Mouse (Mus musculus) hindbrain, embryonic 16.5 days (tissue): ENCODE data around the gene C4bp. TPM values are rescaled to one million over a fixed set of nuclear protein-coding genes. Genes with fewer than 3 reads are reported as not detected.
"Not testable (repeated sequence)": the region's sequence is repeated elsewhere in the genome, so short reads cannot be mapped to it uniquely, and the experiment has no call there.

Experiments used
- ATAC-seq: fragments of 200-750 bp; cut with Nextera tagmentation; 2 replicates; pipeline ENCODE4 v1.8.0; 2017; ENCODE audit warnings: moderate TSS enrichment, moderate library complexity
- H3K27ac ChIP-seq: fragments of 300-500 bp; sonication (generic); 2 replicates; pipeline ENCODE4 v1.5.1; 2014; ENCODE audit warnings: low read depth, mild to moderate bottlenecking, control low read depth, low read length, moderate library complexity
- H3K27me3 ChIP-seq: fragments of 300-500 bp; sonication (generic); replicated peaks from 2 replicates; pipeline ENCODE4 v1.6.1; 2014; ENCODE audit warnings: low read length; ENCODE audit not compliant: control insufficient read depth, insufficient read depth
- H3K36me3 ChIP-seq: fragments of 300-500 bp; sonication (generic); 2 replicates; pipeline ENCODE4 v1.6.1; 2014; ENCODE audit warnings: mild to moderate bottlenecking, low read length, moderate library complexity, mixed read lengths; ENCODE audit not compliant: control insufficient read depth, insufficient read depth
- H3K4me1 ChIP-seq: fragments of 300-500 bp; sonication (generic); 2 replicates; pipeline ENCODE4 v1.6.1; 2014; ENCODE audit warnings: low read depth, low read length; ENCODE audit not compliant: control insufficient read depth, insufficient read depth
- H3K4me2 ChIP-seq: fragments of 300-500 bp; sonication (generic); 2 replicates; pipeline ENCODE4 v1.6.1; 2014; ENCODE audit warnings: mild to moderate bottlenecking, low read length, control low read depth, moderate library complexity
- H3K4me3 ChIP-seq: fragments of 300-500 bp; sonication (generic); 2 replicates; pipeline ENCODE4 v1.5.1; 2014; ENCODE audit warnings: mild to moderate bottlenecking, low read length, control low read depth, moderate library complexity
- H3K9ac ChIP-seq: fragments of 300-500 bp; sonication (generic); 2 replicates; pipeline ENCODE4 v1.6.1; 2014; ENCODE audit warnings: low read depth, mild to moderate bottlenecking, control low read depth, low read length, moderate library complexity
- H3K9me3 ChIP-seq: fragments of 300-500 bp; sonication (generic); 2 replicates; pipeline ENCODE4 v1.6.1; 2014; ENCODE audit warnings: mild to moderate bottlenecking, low read length, moderate library complexity; ENCODE audit not compliant: control insufficient read depth
- WGBS: fragments of 180-500 bp; shearing (Covaris S2); extraction: QIAGEN DNeasy Blood & Tissue Kit; methylation state at CpG from one replicate; pipeline ENCODE4 v1.1.7; 2014; 5-methylcytosine and 5-hydroxymethylcytosine counted together
- polyA plus RNA-seq: library from polyadenylated mRNA; unstranded; fragments of >200 nt; fragmentation: Nextera tagmentation; extraction: Ambion mirVana; gene quantifications from 2 replicates; pipeline ENCODE4 v1.2.1, GENCODE M21; 2015

Gene C4bp
- polyA plus RNA-seq, 1 experiment from 2014 or later = 0.05 TPM

- no peaks in the 10 kb centered on the region for H3K4me1 ChIP-seq
- WGBS = 81% methylated on average over 2 of the region's 2 CpGs
- H3K27ac ChIP-seq = no peak overlapping the region
- no peaks in the 10 kb centered on the region for H3K9me3 ChIP-seq
- H3K9ac ChIP-seq = no peak overlapping the region
- H3K36me3 ChIP-seq = no peaks in the 10 kb centered on the region
- H3K27me3 ChIP-seq = no peaks in the 10 kb centered on the region
- no peak overlapping the region for H3K4me3 ChIP-seq
- H3K4me2 ChIP-seq = no peak overlapping the region
- ATAC-seq = no peak
Observed at GRCm38 (mm10) chr1:130678551-130678950, 17.1 kb upstream of the C4bp start.

DNA sequence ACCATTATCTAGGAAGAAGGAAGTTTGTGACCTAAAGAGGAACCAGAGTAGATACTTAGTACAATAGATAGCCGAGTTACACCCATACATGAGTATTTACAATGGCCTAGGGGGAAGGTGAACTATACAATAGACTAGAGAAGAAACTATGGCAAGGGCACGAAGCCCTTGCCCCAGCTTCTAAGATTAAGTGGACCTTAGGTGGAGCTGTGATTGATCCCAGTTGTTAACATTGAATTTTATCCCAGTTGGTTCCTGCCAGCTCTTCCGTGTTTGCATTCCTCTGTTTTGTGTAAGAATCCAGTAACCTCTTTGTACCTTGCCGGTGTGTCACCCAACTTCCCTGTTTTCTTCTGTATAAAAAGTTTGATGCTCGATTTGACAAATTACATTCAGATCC, 2.1 kb upstream of the C4bp start:
- H3K4me1 ChIP-seq, ATAC-seq, H3K27me3 ChIP-seq, H3K9ac ChIP-seq, H3K4me3 ChIP-seq, H3K36me3 ChIP-seq, H3K9me3 ChIP-seq, H3K27ac ChIP-seq, H3K4me2 ChIP-seq: not testable (repeated sequence)
- WGBS = 88% methylated on average over 5 of the region's 5 CpGs

- not testable (repeated sequence) for H3K36me3 ChIP-seq, H3K27me3 ChIP-seq, H3K27ac ChIP-seq, ATAC-seq, H3K4me1 ChIP-seq, H3K4me2 ChIP-seq, H3K4me3 ChIP-seq, H3K9ac ChIP-seq, H3K9me3 ChIP-seq
- 46% methylated on average over 5 of the region's 5 CpGs for WGBS
Observed at GRCm38 (mm10) chr1:130659641-130660040, 1.8 kb downstream of the C4bp start.

DNA sequence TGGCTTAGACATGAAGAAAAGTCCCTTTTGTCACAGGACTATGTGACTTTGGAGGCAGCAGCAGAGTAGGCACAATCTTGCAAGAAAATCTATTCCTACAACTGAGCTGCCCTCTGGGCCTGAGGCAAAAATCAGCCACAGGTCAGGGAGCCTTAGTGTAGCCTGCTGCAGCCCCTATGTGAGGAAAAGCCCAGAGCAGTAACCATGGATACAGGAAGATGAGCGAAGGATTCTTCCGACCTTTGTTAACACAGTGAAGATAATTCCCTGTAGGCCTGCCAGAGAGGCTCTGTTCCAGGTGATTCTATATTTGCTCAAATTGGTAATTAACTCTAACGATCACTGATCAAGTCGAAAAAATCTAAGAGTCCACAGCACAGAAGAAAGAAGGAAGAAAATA, 17.3 kb downstream of the C4bp start:
- Histone ChIP-seq H3K27ac (no peak overlapping the region), H3K9me3 (no peaks in the 10 kb centered on the region), H3K27me3 (no peaks in the 10 kb centered on the region), H3K4me3 (no peak overlapping the region), H3K36me3 (no peaks in the 10 kb centered on the region), H3K9ac (no peak overlapping the region), H3K4me1 (no peaks in the 10 kb centered on the region; the same call in 1 of the 2 replicates), H3K4me2 (no peak overlapping the region)
- 53% methylated on average over 4 of the region's 4 CpGs for WGBS
- 0 out of 2 replicates have a peak, but pooled peaks have one; percentile 52 for ATAC-seq

- Histone ChIP-seq H3K4me1 (no peaks in the 10 kb centered on the region; the same call in 1 of the 2 replicates), H3K9ac (no peak overlapping the region), H3K4me2 (no peak overlapping the region), H3K9me3 (no peaks in the 10 kb centered on the region), H3K4me3 (no peak overlapping the region), H3K27me3 (no peaks in the 10 kb centered on the region), H3K36me3 (no peaks in the 10 kb centered on the region), H3K27ac (no peak overlapping the region)
- no peak for ATAC-seq
Observed at GRCm38 (mm10) chr1:130640967-130641366, 20.5 kb downstream of the C4bp start.

GRCm38 (mm10) chr1:130633761-130634410, 27.5 kb downstream of the C4bp start:
- H3K36me3 ChIP-seq = no peaks in the 10 kb centered on the region
- H3K9ac ChIP-seq = no peak overlapping the region
- 36% methylated on average over 16 of the region's 16 CpGs for WGBS
- H3K4me1 ChIP-seq = no peaks in the 10 kb centered on the region
- H3K4me2 ChIP-seq = no peak overlapping the region
- H3K9me3 ChIP-seq = no peaks in the 10 kb centered on the region
- no peak overlapping the region for H3K27ac ChIP-seq
- no peak for ATAC-seq
- no peak overlapping the region for H3K4me3 ChIP-seq
- H3K27me3 ChIP-seq = no peaks in the 10 kb centered on the region

DNA sequence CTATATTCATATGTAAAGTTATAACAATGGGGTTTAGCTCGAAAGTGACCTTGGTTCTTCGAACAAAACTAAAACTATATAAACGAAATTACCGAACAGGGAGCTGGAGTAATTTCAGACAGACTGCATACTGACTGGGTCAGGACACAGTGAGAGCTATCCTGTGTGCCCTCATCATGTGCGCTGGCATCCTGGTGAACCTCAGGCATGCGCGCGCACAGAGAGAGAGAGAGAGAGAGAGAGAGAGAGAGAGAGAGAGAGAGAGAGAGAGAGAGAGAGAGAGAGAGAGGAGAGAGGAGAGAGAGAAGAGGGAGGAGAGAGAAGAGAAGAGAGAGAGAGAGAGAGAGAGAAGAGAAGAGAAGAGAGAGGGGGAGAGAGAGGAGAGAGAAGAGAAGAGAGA, 28.1 kb downstream of the C4bp start:
- Histone ChIP-seq H3K9me3 (no peaks in the 10 kb centered on the region), H3K4me2 (no peak overlapping the region), H3K9ac (no peak overlapping the region), H3K4me3 (no peak overlapping the region), H3K27me3 (no peaks in the 10 kb centered on the region), H3K27ac (no peak overlapping the region), H3K4me1 (no peaks in the 10 kb centered on the region), H3K36me3 (no peaks in the 10 kb centered on the region)
- 90% methylated on average over 8 of the region's 8 CpGs for WGBS
- ATAC-seq = no peak

GRCm38 (mm10) chr1:130629521-130629920, 31.9 kb downstream of the C4bp start, which contains the start of gene Zp3r:
Gene Zp3r (minus strand): TSS chr1:130629621.
- H3K27ac ChIP-seq = no peak within 1 kb of the TSS
- ATAC-seq = no peak
- no peaks in the 10 kb centered on the region for H3K4me1 ChIP-seq
- H3K27me3 ChIP-seq = no peaks in the 10 kb centered on the region
- H3K4me2 ChIP-seq = no peak within 1 kb of the TSS
- H3K36me3 ChIP-seq = no peaks in the 10 kb centered on the region
- no peak within 1 kb of the TSS for H3K9ac ChIP-seq
- WGBS = 100% methylated on average over 2 of the region's 2 CpGs
- H3K9me3 ChIP-seq = no peaks in the 10 kb centered on the region
- no peak within 1 kb of the TSS for H3K4me3 ChIP-seq

DNA sequence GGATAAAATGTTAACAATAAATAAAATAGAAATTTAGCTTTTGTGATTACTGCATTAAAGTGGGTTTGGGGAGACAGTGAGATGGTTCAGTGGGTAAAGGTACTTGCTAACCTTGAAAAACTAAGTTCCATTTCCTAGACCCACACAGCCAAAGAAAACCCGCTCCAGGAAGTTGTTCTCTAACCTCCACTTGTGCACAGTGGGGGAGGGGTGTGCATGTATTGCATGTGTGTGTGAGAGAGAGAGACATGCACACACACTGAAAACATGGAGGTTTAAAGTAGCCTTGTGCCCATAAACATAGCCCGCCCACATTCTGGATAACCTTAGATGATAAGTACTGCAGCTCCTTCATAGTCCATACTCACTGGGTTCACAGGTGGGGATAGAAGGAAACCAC, 65.1 kb downstream of the C4bp start:
- no peaks in the 10 kb centered on the region for H3K36me3 ChIP-seq

GRCm38 (mm10) chr1:130588659-130589058, 72.8 kb downstream of the C4bp start:
- Histone ChIP-seq H3K9me3 (no peaks in the 10 kb centered on the region), H3K27me3 (no peaks in the 10 kb centered on the region), H3K9ac (no peak overlapping the region), H3K4me3 (no peak overlapping the region), H3K4me1 (no peaks in the 10 kb centered on the region), H3K4me2 (no peak overlapping the region), H3K36me3 (no peaks in the 10 kb centered on the region), H3K27ac (no peak overlapping the region)
- ATAC-seq = no peak
- 87% methylated on average over 9 of the region's 9 CpGs for WGBS

More for the DNA sequence above, 65.1 kb downstream of the C4bp start:
- 96% methylated on average over 2 of the region's 2 CpGs for WGBS
- no peak for ATAC-seq
- H3K9ac ChIP-seq = no peak overlapping the region
- H3K4me2 ChIP-seq = no peak overlapping the region
- H3K4me3 ChIP-seq = no peak overlapping the region
- no peaks in the 10 kb centered on the region for H3K9me3 ChIP-seq
- no peak overlapping the region for H3K27ac ChIP-seq
- H3K4me1 ChIP-seq = no peaks in the 10 kb centered on the region
- no peaks in the 10 kb centered on the region for H3K27me3 ChIP-seq
